Mouse (Mus musculus): Measurements from ENCODE around the gene Daam1. TPM values are rescaled to one million over a fixed set of nuclear protein-coding genes. Genes with fewer than 3 reads are reported as not detected.

Daam1 gene
- polyA plus RNA-seq, 1 experiment from 2014 or later = 4.5 TPM

DNA sequence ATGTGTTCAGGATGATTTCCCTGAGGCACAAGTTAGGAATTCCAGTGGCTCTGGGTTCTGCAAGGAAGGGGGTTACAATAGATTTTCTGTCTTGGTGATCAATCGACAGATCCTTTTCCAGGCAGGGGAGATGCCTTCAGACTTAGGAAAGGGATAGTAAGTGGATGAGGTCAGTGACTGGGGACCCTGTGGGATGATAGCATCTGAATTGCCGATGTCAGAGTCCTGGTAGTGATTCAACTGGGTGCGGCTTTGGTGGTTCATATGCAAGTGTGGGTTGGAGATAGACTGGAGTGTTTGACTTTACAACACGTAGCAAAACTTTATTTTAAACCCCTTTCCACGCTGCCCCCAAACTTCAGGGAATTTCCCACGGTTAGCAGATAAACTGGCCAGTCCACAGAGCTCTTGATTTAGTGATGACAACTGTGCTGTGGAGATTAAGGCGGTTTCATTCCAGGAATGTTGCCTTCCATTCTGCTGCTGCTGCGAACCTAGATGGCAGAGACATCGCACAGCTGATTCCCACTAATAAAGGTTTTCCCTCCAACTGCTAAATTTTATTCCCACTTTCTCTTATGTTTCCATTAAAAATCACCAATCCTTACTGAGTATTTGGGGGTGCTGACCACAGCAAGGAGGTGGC lies 52.3 kb downstream of the Daam1 start:
- Histone ChIP-seq H3K4me3 (ENCODE audit: low read depth, low read length) (no peak overlapping the region), H3K4me1 (ENCODE audit: insufficient read depth) (peaks cover 56% of the 10 kb centered on the region), H3K4me2 (ENCODE audit: low read depth, low read length) (no peak overlapping the region), H3K27me3 (ENCODE audit: insufficient read depth, low read length) (no peaks in the 10 kb centered on the region), H3K9ac (replicated peaks) (no peak overlapping the region), H3K9me3 (ENCODE audit: low read length) (no peaks in the 10 kb centered on the region), H3K36me3 (replicated peaks; ENCODE audit: insufficient read depth, low read length) (no peaks in the 10 kb centered on the region), H3K27ac (ENCODE audit: low read depth) (no peak overlapping the region)
- 71% methylated on average over 9 of the region's 9 CpGs for WGBS (ENCODE audit: insufficient replicate concordance)
- DNase-seq = no peak
- ATAC-seq = no peak
- TF ChIP-seq EP300 (IDR thresholded peaks at IDR 0.05; ENCODE audit: low read depth) (no peak), CTCF (IDR thresholded peaks at IDR 0.05; ENCODE audit: low read depth) (no peak)

GRCm38 (mm10) chr12:71885170-71885574 lies 54.3 kb downstream of the Daam1 start:
- Histone ChIP-seq H3K27ac (ENCODE audit: low read depth) (peak overlapping the region; percentile 90), H3K36me3 (replicated peaks; ENCODE audit: insufficient read depth, low read length) (no peaks in the 10 kb centered on the region), H3K27me3 (ENCODE audit: insufficient read depth, low read length) (no peaks in the 10 kb centered on the region), H3K4me3 (ENCODE audit: low read depth, low read length) (no peak overlapping the region), H3K9me3 (ENCODE audit: low read length) (no peaks in the 10 kb centered on the region), H3K4me1 (ENCODE audit: insufficient read depth) (peaks cover 62% of the 10 kb centered on the region), H3K9ac (replicated peaks) (no peak overlapping the region), H3K4me2 (ENCODE audit: low read depth, low read length) (0 out of 2 replicates have a peak overlapping the region, but pooled peaks have one; percentile 55)
- TF ChIP-seq EP300 (IDR thresholded peaks at IDR 0.05; ENCODE audit: low read depth) = no peak
- TF ChIP-seq CTCF (IDR thresholded peaks at IDR 0.05; ENCODE audit: low read depth) = no peak
- ATAC-seq (peak; percentile 44), DNase-seq (no peak)
- WGBS (ENCODE audit: insufficient replicate concordance) = 60% methylated on average over 2 of the region's 2 CpGs

DNA sequence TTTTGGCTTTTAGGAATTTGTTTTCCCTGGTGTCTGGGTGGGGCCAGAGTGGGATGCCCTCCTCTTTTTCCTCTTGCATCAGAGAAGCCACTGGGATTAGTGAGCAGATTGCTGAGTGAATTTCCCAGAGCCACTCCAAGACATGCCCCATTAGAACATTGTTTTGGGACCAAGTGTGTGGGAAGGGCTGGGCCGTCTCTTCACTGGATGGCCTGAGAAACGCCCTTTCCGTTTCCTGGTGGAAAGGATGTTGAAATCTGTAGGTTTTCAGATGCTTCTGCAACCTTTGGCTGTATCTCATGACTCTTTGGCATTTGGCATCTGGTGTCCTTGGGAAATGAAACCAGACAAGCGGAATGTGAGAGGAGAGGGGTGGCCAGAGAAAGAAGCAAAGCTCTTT lies 54.8 kb downstream of the Daam1 start:
- Histone ChIP-seq H3K4me1 (ENCODE audit: insufficient read depth) (peaks cover 59% of the 10 kb centered on the region), H3K4me2 (ENCODE audit: low read depth, low read length) (peak overlapping the region; percentile 55)
- WGBS (ENCODE audit: insufficient replicate concordance) = 44% methylated on average over 4 of the region's 4 CpGs

GRCm38 (mm10) chr12:71886406-71886805 lies 55.5 kb downstream of the Daam1 start:
- no peak for TF ChIP-seq CTCF (IDR thresholded peaks at IDR 0.05; ENCODE audit: low read depth)
- no peak for TF ChIP-seq EP300 (IDR thresholded peaks at IDR 0.05; ENCODE audit: low read depth)
- DNase-seq (no peak), ATAC-seq (no peak)
- peak overlapping the region; percentile 23 for H3K4me3 ChIP-seq (ENCODE audit: low read depth, low read length)
- no peaks in the 10 kb centered on the region for H3K36me3 ChIP-seq (replicated peaks; ENCODE audit: insufficient read depth, low read length)
- peaks cover 60% of the 10 kb centered on the region for H3K4me1 ChIP-seq (ENCODE audit: insufficient read depth)
- peak overlapping the region; percentile 39 for H3K9ac ChIP-seq (replicated peaks)
- H3K27me3 ChIP-seq (ENCODE audit: insufficient read depth, low read length) = no peaks in the 10 kb centered on the region
- H3K27ac ChIP-seq (ENCODE audit: low read depth) = peak overlapping the region; percentile 90
- H3K4me2 ChIP-seq (ENCODE audit: low read depth, low read length) = peak overlapping the region; percentile 55
- WGBS (ENCODE audit: insufficient replicate concordance) = 70% methylated on average over 5 of the region's 5 CpGs
- no peaks in the 10 kb centered on the region for H3K9me3 ChIP-seq (ENCODE audit: low read length)

More for the DNA sequence above, 54.8 kb downstream of the Daam1 start:
- no peak overlapping the region for H3K9ac ChIP-seq (replicated peaks)
- peak overlapping the region; percentile 23 for H3K4me3 ChIP-seq (ENCODE audit: low read depth, low read length)
- H3K27me3 ChIP-seq (ENCODE audit: insufficient read depth, low read length) = no peaks in the 10 kb centered on the region
- H3K27ac ChIP-seq (ENCODE audit: low read depth) = peak overlapping the region; percentile 90
- no peaks in the 10 kb centered on the region for H3K36me3 ChIP-seq (replicated peaks; ENCODE audit: insufficient read depth, low read length)
- TF ChIP-seq EP300 (IDR thresholded peaks at IDR 0.05; ENCODE audit: low read depth) (peak; percentile 76), CTCF (IDR thresholded peaks at IDR 0.05; ENCODE audit: low read depth) (no peak)
- ATAC-seq (peak; percentile 86), DNase-seq (peak; percentile 42)
- no peaks in the 10 kb centered on the region for H3K9me3 ChIP-seq (ENCODE audit: low read length)

DNA sequence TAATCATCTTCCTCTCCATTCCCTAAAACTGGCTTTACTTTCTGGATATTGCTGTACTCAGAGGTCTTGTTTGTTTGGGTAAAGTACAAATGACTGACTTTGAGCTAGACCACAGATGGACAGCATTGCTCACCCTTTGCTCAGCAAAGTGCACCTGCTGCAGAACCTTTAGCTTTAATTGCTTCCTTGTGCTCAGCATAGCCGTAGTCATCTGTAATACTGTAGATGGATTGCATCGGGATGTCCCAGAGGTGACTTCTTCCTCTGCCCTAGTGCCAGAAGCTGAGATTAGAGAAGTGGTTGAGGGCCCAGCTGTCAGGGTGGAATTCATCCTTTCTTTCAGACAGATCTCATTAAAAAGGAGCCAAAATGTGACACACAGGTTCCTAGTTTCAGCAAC lies 56.1 kb downstream of the Daam1 start:
- no peak for TF ChIP-seq EP300 (IDR thresholded peaks at IDR 0.05; ENCODE audit: low read depth)
- no peaks in the 10 kb centered on the region for H3K36me3 ChIP-seq (replicated peaks; ENCODE audit: insufficient read depth, low read length)
- 0 out of 2 replicates have a peak overlapping the region, but pooled peaks have one; percentile 1 for H3K4me3 ChIP-seq (ENCODE audit: low read depth, low read length)
- ATAC-seq = no peak
- H3K4me1 ChIP-seq (ENCODE audit: insufficient read depth) = peaks cover 59% of the 10 kb centered on the region
- H3K9ac ChIP-seq (replicated peaks) = no peak overlapping the region
- H3K27ac ChIP-seq (ENCODE audit: low read depth) = peak overlapping the region; percentile 90
- 36% methylated on average over 2 of the region's 2 CpGs for WGBS (ENCODE audit: insufficient replicate concordance)
- DNase-seq = no peak
- no peaks in the 10 kb centered on the region for H3K9me3 ChIP-seq (ENCODE audit: low read length)
- peak overlapping the region; percentile 55 for H3K4me2 ChIP-seq (ENCODE audit: low read depth, low read length)
- no peaks in the 10 kb centered on the region for H3K27me3 ChIP-seq (ENCODE audit: insufficient read depth, low read length)

DNA sequence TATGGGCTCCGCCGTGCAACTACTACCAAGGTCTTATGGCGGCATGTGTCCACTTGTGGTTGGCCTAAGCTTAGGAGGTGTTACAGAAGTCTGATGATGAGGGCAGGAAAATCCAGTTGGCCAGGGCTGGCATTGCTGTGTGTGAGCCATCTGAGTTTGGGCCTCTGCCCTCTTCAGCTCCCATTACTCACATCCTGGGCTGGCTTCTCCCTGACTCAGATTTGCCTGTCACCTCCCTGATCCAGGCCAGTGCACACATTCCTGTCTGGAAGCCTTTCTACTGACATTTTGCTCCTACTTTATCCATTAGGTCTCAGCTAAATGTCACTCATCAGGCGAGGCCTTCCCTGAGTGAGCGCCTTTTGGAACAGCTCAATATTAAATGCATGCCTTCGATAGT lies 57.5 kb downstream of the Daam1 start:
- peaks cover 49% of the 10 kb centered on the region for H3K4me1 ChIP-seq (ENCODE audit: insufficient read depth)
- no peak overlapping the region for H3K27ac ChIP-seq (ENCODE audit: low read depth)
- TF ChIP-seq EP300 (IDR thresholded peaks at IDR 0.05; ENCODE audit: low read depth) (no peak), CTCF (IDR thresholded peaks at IDR 0.05; ENCODE audit: low read depth) (no peak)
- no peak overlapping the region for H3K4me3 ChIP-seq (ENCODE audit: low read depth, low read length)
- H3K9me3 ChIP-seq (ENCODE audit: low read length) = no peaks in the 10 kb centered on the region
- H3K36me3 ChIP-seq (replicated peaks; ENCODE audit: insufficient read depth, low read length) = no peaks in the 10 kb centered on the region
- ATAC-seq (no peak), DNase-seq (no peak)
- no peak overlapping the region for H3K4me2 ChIP-seq (ENCODE audit: low read depth, low read length)
- 88% methylated on average over 6 of the region's 6 CpGs for WGBS (ENCODE audit: insufficient replicate concordance)
- no peaks in the 10 kb centered on the region for H3K27me3 ChIP-seq (ENCODE audit: insufficient read depth, low read length)
- no peak overlapping the region for H3K9ac ChIP-seq (replicated peaks)

Measured in liver, postnatal 0 days (tissue).